In the genomic region with DNA sequence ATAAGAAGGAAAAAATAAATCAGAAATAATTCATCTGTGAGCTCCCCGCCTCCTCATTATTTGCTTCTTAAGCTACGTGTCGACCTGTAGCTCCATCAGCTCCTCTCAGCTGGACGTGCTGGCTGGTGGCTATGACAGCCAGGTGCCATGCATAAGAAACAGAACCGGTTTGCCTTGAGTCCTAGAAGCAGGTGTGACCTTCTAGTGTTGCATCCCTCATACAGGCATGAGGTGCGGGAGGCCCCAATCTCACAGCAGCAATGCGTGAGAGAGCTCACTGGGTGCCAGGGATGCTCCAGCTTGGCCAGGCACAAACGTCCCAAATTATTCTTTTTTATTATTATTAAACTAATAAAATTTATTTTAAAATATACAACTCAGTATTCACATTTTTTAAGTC, we compare ENCODE assay signal across 18 mouse cellular contexts.
DNase-seq lines count a peak whose midpoint lies in the region; ATAC-seq and TF ChIP-seq lines count a peak whose summit lies in the region.
"Had no signal": no experiment of that assay in that cellular context is flagged by ENCODE, and none has a peak within 500 bp of the region (broad histone marks: within the 10 kb centered on the region; RNA-seq: fewer than 3 reads in every experiment).

No protein-coding gene starts in this region.

- H3K4me3 ChIP-seq in heart, embryonic 10.5 days = no peak overlapping the region
- H3K4me3 ChIP-seq in heart, embryonic 12.5 days = no peak overlapping the region
- H3K4me3 ChIP-seq in kidney, postnatal 0 days (replicated peaks; ENCODE audit: low read depth, low read length) = no peak overlapping the region
- H3K4me3 ChIP-seq in intestine, embryonic 15.5 days (replicated peaks) = no peak overlapping the region
- H3K4me3 ChIP-seq in stomach, embryonic 15.5 days (replicated peaks) = no peak overlapping the region
- H3K4me3 ChIP-seq: embryonic facial prominence, embryonic 13.5 days; forebrain, embryonic 12.5 days; heart, embryonic 15.5 days; hindbrain, embryonic 15.5 days had no signal

- no peak overlapping the region for H3K4me2 ChIP-seq in heart, embryonic 12.5 days
- no peak overlapping the region for H3K4me2 ChIP-seq in kidney, postnatal 0 days (ENCODE audit: low read length)
- H3K4me2 ChIP-seq in intestine, embryonic 15.5 days (replicated peaks) = no peak overlapping the region
- H3K4me2 ChIP-seq in stomach, embryonic 15.5 days = no peak overlapping the region
- H3K4me2 ChIP-seq: embryonic facial prominence, embryonic 13.5 days; forebrain, embryonic 12.5 days; heart, embryonic 15.5 days; hindbrain, embryonic 15.5 days had no signal

- no peak overlapping the region for H3K9ac ChIP-seq in heart, embryonic 12.5 days
- H3K9ac ChIP-seq in kidney, postnatal 0 days (ENCODE audit: low read depth, low read length) = no peak overlapping the region
- H3K9ac ChIP-seq in intestine, embryonic 15.5 days = no peak overlapping the region
- no peak overlapping the region for H3K9ac ChIP-seq in stomach, embryonic 15.5 days
- H3K9ac ChIP-seq: embryonic facial prominence, embryonic 13.5 days; forebrain, embryonic 12.5 days; heart, embryonic 15.5 days; hindbrain, embryonic 15.5 days had no signal

- H3K27ac ChIP-seq in heart, embryonic 10.5 days = no peak overlapping the region
- no peak overlapping the region for H3K27ac ChIP-seq in heart, embryonic 12.5 days (ENCODE audit: poor library complexity, severe bottlenecking)
- 0 out of 2 replicates have a peak overlapping the region, but pooled peaks have one; percentile 13 for H3K27ac ChIP-seq in kidney, postnatal 0 days
- H3K27ac ChIP-seq in intestine, embryonic 15.5 days = peak overlapping the region; percentile 80
- H3K27ac ChIP-seq in stomach, embryonic 15.5 days = peak overlapping the region; percentile 79; the same call in 1 of the 2 replicates
- H3K27ac ChIP-seq: embryonic facial prominence, embryonic 13.5 days; forebrain, embryonic 12.5 days; hindbrain, embryonic 15.5 days had no signal

- no peak for TF ChIP-seq CTCF in kidney, postnatal 0 days (IDR thresholded peaks at IDR 0.05; ENCODE audit: low read depth)

- ATAC-seq in heart, embryonic 12.5 days (ENCODE audit: insufficient number of reproducible peaks, low FRiP score) = no peak
- ATAC-seq in kidney, postnatal 0 days (replicated peaks; ENCODE audit: low FRiP score, low read depth) = no peak
- ATAC-seq in intestine, embryonic 15.5 days = no peak
- ATAC-seq in stomach, embryonic 15.5 days (ENCODE audit: insufficient read depth, low FRiP score, low read depth) = no peak
- ATAC-seq: forebrain, embryonic 16.5 days had no signal

- peak; percentile 42 for DNase-seq in heart, embryonic 10.5 days (ENCODE audit: low spot score)
- no peak for DNase-seq in kidney, postnatal 0 days (ENCODE audit: low spot score)
- DNase-seq in kidney, adult 18-20 months = no peak
- DNase-seq in frontal cortex, postnatal 36 days (ENCODE audit: low spot score in 2 of 2) = no peak
- no peak for DNase-seq in cerebellum, adult 8-10 months
- DNase-seq: cerebellum, adult 11-12 months; cerebellum, adult 9-11 months; cerebellum, postnatal 36 days; gastrocnemius, postnatal 14 days; heart, postnatal 36 days had no signal

- 0 out of 2 replicates have a peak, but pooled peaks cover 7% of the 10 kb centered on the region for H3K4me1 ChIP-seq in heart, embryonic 10.5 days
- H3K4me1 ChIP-seq in heart, embryonic 12.5 days (replicated peaks) = no peaks in the 10 kb centered on the region
- no peaks in the 10 kb centered on the region for H3K4me1 ChIP-seq in kidney, postnatal 0 days (replicated peaks; ENCODE audit: insufficient read depth, low read length)
- H3K4me1 ChIP-seq in intestine, embryonic 15.5 days (replicated peaks) = peaks cover 13% of the 10 kb centered on the region; the same call in 1 of the 2 replicates
- H3K4me1 ChIP-seq in stomach, embryonic 15.5 days = 0 out of 2 replicates have a peak, but pooled peaks cover 8% of the 10 kb centered on the region
- H3K4me1 ChIP-seq: embryonic facial prominence, embryonic 13.5 days had no signal

- 70% methylated on average over 8 of the region's 8 CpGs for WGBS in heart, embryonic 10.5 days
- 60% methylated on average over 8 of the region's 8 CpGs for WGBS in heart, embryonic 12.5 days
- 77% methylated on average over 8 of the region's 8 CpGs for WGBS in kidney, postnatal 0 days
- 56% methylated on average over 8 of the region's 8 CpGs for WGBS in intestine, embryonic 15.5 days
- WGBS in stomach, embryonic 15.5 days = 53% methylated on average over 8 of the region's 8 CpGs

- no peaks in the 10 kb centered on the region for H3K36me3 ChIP-seq in heart, embryonic 10.5 days
- no peaks in the 10 kb centered on the region for H3K36me3 ChIP-seq in heart, embryonic 12.5 days
- no peaks in the 10 kb centered on the region for H3K36me3 ChIP-seq in kidney, postnatal 0 days (ENCODE audit: insufficient read depth, low read length)
- no peaks in the 10 kb centered on the region for H3K36me3 ChIP-seq in intestine, embryonic 15.5 days
- no peaks in the 10 kb centered on the region for H3K36me3 ChIP-seq in stomach, embryonic 15.5 days
- H3K36me3 ChIP-seq: embryonic facial prominence, embryonic 13.5 days; forebrain, embryonic 12.5 days; heart, embryonic 15.5 days; hindbrain, embryonic 15.5 days had no signal

- H3K27me3 ChIP-seq in heart, embryonic 10.5 days (ENCODE audit: insufficient read depth, poor library complexity, severe bottlenecking) = no peaks in the 10 kb centered on the region
- H3K27me3 ChIP-seq in heart, embryonic 12.5 days (replicated peaks) = no peaks in the 10 kb centered on the region
- H3K27me3 ChIP-seq in kidney, postnatal 0 days (ENCODE audit: insufficient read depth, low read length) = no peaks in the 10 kb centered on the region
- no peaks in the 10 kb centered on the region for H3K27me3 ChIP-seq in intestine, embryonic 15.5 days (replicated peaks)
- H3K27me3 ChIP-seq in stomach, embryonic 15.5 days (replicated peaks) = no peaks in the 10 kb centered on the region
- H3K27me3 ChIP-seq: embryonic facial prominence, embryonic 13.5 days; forebrain, embryonic 12.5 days; heart, embryonic 15.5 days; hindbrain, embryonic 15.5 days had no signal

- no peaks in the 10 kb centered on the region for H3K9me3 ChIP-seq in heart, embryonic 10.5 days
- no peaks in the 10 kb centered on the region for H3K9me3 ChIP-seq in heart, embryonic 12.5 days (replicated peaks)
- H3K9me3 ChIP-seq in kidney, postnatal 0 days (replicated peaks; ENCODE audit: low read length) = no peaks in the 10 kb centered on the region
- no peaks in the 10 kb centered on the region for H3K9me3 ChIP-seq in intestine, embryonic 15.5 days
- no peaks in the 10 kb centered on the region for H3K9me3 ChIP-seq in stomach, embryonic 15.5 days
- H3K9me3 ChIP-seq: embryonic facial prominence, embryonic 13.5 days; forebrain, embryonic 12.5 days; heart, embryonic 15.5 days; hindbrain, embryonic 15.5 days had no signal

Comparison
In these comparisons a context has a peak if more than half of its experiments do, and no peak if none do; other contexts are left out.
1. H3K27ac ChIP-seq: peak in kidney, postnatal 0 days (single experiment), intestine, embryonic 15.5 days (single experiment) and stomach, embryonic 15.5 days (single experiment); none in heart, embryonic 10.5 days (single experiment) and heart, embryonic 12.5 days (single experiment).